Mouse (Mus musculus) embryo, embryonic 11.5 days (tissue): ENCODE measurements around the gene Ildr1.

Experiments used
- DNase-seq: peaks from one replicate; pipeline ENCODE4 v3.0.0-alpha.2; 2012; ENCODE audit warnings: low read depth, low spot score

The Ildr1 gene

DNA sequence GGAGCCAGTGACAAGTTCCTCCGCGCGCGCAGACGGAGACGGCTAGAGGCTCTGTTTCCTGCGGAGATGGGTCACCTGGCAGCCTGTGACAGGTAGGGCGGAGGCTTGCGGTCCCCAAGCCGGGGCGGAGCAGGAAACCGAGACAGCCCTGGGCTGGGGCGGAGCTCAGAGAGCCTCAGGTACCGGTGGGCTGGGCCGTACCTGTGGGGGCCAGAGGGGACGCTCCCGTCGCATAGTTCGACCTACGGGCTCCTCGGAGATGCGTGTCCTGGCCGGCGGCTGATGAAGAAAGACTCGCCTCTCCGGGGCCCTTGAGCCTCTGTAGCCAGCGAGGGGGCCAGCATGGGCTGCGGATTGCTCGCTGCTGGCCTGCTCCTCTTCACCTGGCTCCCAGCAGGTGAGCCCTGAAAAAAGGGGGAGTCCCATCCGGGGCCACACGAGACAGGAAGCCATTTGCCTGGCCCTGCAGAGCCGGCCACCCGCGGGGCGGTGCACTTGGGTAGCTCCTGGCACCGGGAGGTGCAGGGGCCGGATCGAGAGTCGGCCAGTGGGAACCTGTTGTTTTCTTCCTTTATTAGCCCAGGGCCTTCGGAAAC is at the start of gene Ildr1:
Gene Ildr1, plus strand, starts transcription at position 161 of the 596 bp plus-strand sequence.
- no peak for DNase-seq

GRCm38 (mm10) chr16:36645124-36645523 is 48.7 kb upstream of the Ildr1 start:
- DNase-seq = no peak

GRCm38 (mm10) chr16:36649304-36649703 is 44.5 kb upstream of the Ildr1 start:
- no peak for DNase-seq

- no peak for DNase-seq
Observed at GRCm38 (mm10) chr16:36650511-36650910, 43.3 kb upstream of the Ildr1 start.

GRCm38 (mm10) chr16:36651174-36651766 is 42.5 kb upstream of the Ildr1 start:
- DNase-seq = no peak

DNA sequence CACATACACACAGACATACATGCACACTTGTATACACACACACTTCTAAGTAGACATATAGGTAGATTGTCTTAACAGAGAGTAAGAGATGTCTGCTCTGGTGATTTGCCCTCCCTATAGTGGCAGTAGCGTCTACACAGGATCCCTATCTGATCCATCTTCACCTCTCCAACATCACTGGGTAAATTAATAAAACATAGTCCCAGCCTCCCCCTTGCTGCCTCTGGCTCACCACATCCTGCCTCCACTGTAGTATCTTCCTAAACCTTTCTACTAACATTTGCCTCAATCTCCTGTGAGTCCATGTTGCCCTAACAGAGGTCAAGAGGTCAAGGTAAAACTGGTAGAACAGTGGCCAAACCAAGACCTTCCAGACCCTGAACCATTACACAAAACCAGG is 38.6 kb upstream of the Ildr1 start:
- DNase-seq = no peak

DNA sequence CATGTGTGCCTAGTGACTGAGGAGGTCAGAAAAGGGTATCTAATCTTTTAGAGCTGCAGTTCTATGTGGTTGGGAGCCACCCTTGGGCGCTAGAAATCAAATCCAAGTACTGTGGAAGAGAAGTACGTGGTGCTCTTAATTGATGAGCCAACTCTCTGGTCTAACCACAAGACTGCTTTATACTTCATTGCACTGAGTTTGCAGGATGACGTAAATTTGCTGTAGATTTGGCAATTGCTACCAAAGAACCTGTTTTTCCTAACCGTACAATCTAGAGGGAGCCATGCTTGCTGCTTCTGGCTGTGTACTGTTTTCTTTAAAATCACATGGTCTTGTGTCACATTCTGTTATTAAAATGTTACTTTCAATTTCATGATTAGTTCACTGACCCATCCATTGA is 37.9 kb upstream of the Ildr1 start:
- no peak for DNase-seq

DNA sequence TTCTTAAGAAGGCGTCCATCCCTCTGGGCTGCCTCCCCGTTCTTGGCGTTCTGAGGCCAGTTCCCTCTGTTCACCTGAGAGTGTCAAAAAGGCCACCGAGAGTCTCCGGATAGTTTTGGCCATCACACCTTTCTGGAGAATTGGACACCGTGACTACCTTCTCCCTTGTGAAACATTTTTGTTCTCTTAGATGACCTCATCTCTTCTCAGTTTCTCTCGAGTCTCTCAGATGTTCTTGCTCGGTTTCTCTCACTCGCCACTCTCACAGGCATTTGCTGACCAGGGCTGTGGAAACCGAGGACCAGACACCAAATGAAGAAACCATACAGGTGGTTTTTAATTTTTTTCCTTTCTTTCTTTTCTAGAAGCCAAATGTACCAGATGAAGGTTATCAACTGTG is 32.4 kb upstream of the Ildr1 start:
- DNase-seq = no peak

GRCm38 (mm10) chr16:36663484-36663883 is 30.3 kb upstream of the Ildr1 start:
- DNase-seq = no peak

DNA sequence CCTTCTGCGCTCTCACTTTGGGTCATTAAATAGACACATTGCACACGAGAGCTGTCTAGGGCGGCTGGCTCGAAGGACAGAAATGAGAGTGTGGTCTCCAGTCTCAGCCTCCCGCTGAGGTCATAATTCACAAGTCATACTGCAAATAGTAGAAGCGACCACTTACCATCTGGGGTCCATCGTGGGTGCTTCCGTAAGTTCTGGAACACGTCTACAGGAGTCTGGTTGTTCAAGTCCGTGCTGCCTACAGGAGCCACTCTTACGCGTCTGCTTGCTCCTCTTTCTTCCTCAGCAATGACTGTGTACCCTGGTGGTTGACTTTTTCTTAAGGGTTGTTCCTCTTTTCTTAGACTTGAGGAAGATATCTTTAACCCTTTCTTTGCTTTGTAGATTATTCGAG is 28.0 kb upstream of the Ildr1 start, which contains the start of gene Cd86:
Gene Cd86, minus strand, starts transcription at position 300 of the 400 bp plus-strand sequence.
- DNase-seq = no peak

DNA sequence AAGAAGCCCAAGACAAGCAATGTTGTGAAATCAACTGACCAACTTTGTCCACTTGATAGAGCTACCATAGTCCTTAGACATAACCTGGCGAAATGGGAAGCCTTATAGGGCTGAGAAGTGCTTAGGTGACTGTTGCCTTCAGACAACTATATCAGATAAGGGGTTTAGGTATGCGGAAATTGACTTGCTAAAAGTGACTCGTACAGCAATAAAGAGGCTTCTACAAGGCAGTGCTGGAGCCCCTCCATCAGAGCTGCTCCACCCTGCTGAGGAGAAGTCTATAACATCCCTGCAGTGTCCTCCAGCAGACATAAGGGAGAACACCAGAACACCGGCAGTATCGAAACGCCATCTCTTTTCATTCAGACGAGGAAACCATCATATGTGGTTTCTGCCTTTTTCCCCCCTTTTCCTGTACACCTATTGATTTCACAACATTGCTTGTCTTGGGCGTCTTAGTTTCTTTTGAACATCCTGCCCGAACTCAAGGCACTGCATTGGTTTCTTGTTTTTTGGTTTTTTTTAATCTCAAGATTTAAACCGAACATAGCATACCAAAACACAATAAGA is 27.2 kb upstream of the Ildr1 start:
- DNase-seq = no peak

GRCm38 (mm10) chr16:36670590-36670989 is 23.2 kb upstream of the Ildr1 start:
- DNase-seq = no peak

- no peak for DNase-seq
Observed at GRCm38 (mm10) chr16:36673196-36673595, 20.6 kb upstream of the Ildr1 start.

- no peak for DNase-seq
Observed at GRCm38 (mm10) chr16:36674457-36675204, 19.1 kb upstream of the Ildr1 start.

DNA sequence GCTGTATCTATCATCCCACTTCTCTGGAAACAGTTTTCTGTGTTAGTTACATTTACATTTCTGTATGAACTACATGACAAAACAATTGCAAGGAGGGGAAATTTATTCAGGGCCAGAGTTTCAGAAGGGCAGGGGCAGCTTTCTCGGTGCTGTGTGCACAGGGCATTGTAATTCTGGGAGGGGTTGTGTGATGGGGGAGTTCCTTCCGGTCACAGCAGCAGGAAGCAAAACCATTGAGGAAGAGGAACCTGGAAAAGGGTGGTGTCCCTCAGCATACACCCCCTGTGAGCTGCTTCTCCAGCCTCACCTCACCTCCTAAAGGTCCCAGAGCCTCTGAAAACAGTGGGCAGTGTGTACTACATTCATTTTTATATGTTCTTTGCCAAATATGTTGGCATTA is 18.5 kb upstream of the Ildr1 start:
- no peak for DNase-seq

- no peak for DNase-seq
Observed at GRCm38 (mm10) chr16:36675902-36676301, 17.9 kb upstream of the Ildr1 start.

GRCm38 (mm10) chr16:36681829-36682228 is 11.9 kb upstream of the Ildr1 start:
- no peak for DNase-seq

- no peak for DNase-seq
Observed at GRCm38 (mm10) chr16:36684325-36684918, 9.4 kb upstream of the Ildr1 start.

- no peak for DNase-seq
Observed at GRCm38 (mm10) chr16:36688076-36688475, 5.7 kb upstream of the Ildr1 start.

GRCm38 (mm10) chr16:36691484-36691883 is 2.3 kb upstream of the Ildr1 start:
- DNase-seq = no peak

DNA sequence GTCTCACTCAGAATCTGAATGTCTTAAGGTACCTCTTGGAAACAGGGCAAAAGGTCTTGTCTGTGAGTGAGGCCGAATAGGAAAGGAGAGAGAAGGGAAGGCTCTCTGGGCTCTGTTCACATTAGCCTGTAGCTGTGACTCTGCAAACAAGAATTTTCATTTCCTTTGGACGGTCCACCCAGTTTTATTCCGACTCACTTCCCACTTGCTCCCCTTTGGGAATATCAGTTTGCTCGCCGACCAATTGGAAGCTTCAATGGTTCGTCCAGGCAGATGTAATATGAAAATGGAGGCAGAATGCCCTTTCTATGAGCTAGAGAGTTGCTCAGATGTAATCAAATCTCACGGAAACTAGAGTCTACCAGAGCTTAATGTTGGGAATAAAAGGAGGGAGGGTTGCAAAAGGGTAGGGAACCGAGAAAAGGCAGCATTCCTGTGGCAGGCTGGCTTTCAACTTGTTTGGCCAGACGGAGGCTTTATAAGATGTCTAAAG is 1.1 kb downstream of the Ildr1 start:
- no peak for DNase-seq

DNA sequence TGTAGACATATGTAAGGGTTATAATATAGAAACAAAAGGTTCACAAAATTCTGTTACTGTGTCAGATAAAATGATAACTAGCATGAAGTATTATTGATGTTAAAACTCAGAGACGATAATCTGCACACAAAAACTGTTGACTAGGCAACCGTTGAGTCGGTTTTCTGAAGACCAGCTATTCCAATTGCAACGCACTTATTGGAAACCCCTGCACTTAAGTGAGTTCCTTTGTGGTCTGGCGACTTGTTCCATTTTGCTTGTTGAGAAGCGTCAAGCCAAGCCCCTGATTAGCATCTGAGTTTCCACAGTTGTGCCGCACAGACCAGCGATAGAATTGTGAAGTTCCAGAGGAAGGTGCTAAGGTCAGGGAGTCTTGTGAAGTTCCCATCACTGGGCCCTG is 3.6 kb downstream of the Ildr1 start:
- DNase-seq = no peak
